Mouse (Mus musculus) embryonic facial prominence, embryonic 14.5 days (tissue): ENCODE results near the gene Thap11. TPM values are rescaled to one million over a fixed set of nuclear protein-coding genes. Genes with fewer than 3 reads are reported as not detected.

Source experiments
- ATAC-seq: fragments of 200-750 bp; cut with Nextera tagmentation; 2 replicates; pipeline ENCODE4 v1.8.0; 2017; ENCODE audit warnings: low read depth, moderate number of reproducible peaks, moderate TSS enrichment
- DNase-seq: peaks from one replicate; pipeline ENCODE4 v3.0.0-alpha.2; 2015; ENCODE audit warnings: low spot score
- H3K27ac ChIP-seq: fragments of 300-500 bp; sonication (generic); replicated peaks from 2 replicates; pipeline ENCODE4 v1.5.1; 2014; ENCODE audit warnings: low read depth, mild to moderate bottlenecking, low read length, moderate library complexity
- H3K27me3 ChIP-seq: fragments of 300-500 bp; sonication (generic); replicated peaks from 2 replicates; pipeline ENCODE4 v1.6.1; 2014; ENCODE audit warnings: low read length; ENCODE audit not compliant: control insufficient read depth, insufficient read depth
- H3K36me3 ChIP-seq: fragments of 300-500 bp; sonication (generic); 2 replicates; pipeline ENCODE4 v1.6.1; 2014; ENCODE audit warnings: low read length, mixed read lengths; ENCODE audit not compliant: control insufficient read depth, insufficient read depth
- H3K4me1 ChIP-seq: fragments of 300-500 bp; sonication (generic); 2 replicates; pipeline ENCODE4 v1.6.1; 2014; ENCODE audit warnings: antibody characterized with exemption, low read length; ENCODE audit not compliant: control insufficient read depth, insufficient read depth
- H3K4me2 ChIP-seq: fragments of 300-500 bp; sonication (generic); 2 replicates; pipeline ENCODE4 v1.6.1; 2014; ENCODE audit warnings: low read depth, mild to moderate bottlenecking, low read length, moderate library complexity, mixed read lengths
- H3K4me3 ChIP-seq: fragments of 300-500 bp; sonication (generic); 2 replicates; pipeline ENCODE4 v1.5.1; 2014; ENCODE audit warnings: low read depth, mild to moderate bottlenecking, low read length
- H3K9ac ChIP-seq: fragments of 300-500 bp; sonication (generic); 2 replicates; pipeline ENCODE4 v1.6.1; 2014; ENCODE audit warnings: low read depth, mild to moderate bottlenecking, low read length, moderate library complexity, mixed read lengths
- H3K9me3 ChIP-seq: fragments of 300-500 bp; sonication (generic); 2 replicates; pipeline ENCODE4 v1.6.1; 2016; ENCODE audit warnings: low read length; ENCODE audit not compliant: control insufficient read depth
- WGBS: fragments of 180-500 bp; shearing (Covaris S2); extraction: QIAGEN DNeasy Blood & Tissue Kit; methylation state at CpG from one replicate; pipeline ENCODE4 v1.1.7; 2014; 5-methylcytosine and 5-hydroxymethylcytosine counted together
- polyA plus RNA-seq: library from polyadenylated mRNA; unstranded; fragments of >200 nt; fragmentation: Nextera tagmentation; extraction: Ambion mirVana; gene quantifications from 2 replicates; pipeline ENCODE4 v1.2.1, GENCODE M21; 2014

The Thap11 gene
- polyA plus RNA-seq, 1 experiment from 2014 or later: 59.6 TPM

DNA sequence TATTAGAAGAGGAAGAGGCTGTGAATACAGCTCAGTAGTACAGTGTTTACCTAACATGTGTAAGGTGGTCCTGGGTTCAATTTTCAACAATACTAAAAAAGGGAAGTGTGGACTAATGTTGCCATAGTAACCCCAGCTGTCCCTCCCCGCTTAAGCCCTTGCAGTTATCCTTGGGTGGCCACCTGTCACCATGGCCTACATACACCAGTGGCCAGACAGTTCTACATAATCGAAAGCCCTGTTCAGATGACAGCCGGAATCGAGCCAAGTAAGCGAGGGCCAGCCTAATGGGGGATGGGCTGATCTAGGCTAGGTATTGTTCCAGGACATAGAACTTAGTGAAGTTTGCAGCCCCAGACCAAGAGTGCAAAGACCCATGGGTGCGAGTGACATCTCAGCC is 17.9 kb upstream of the Thap11 start:
- WGBS: 86% methylated on average over 6 of the region's 6 CpGs

DNA sequence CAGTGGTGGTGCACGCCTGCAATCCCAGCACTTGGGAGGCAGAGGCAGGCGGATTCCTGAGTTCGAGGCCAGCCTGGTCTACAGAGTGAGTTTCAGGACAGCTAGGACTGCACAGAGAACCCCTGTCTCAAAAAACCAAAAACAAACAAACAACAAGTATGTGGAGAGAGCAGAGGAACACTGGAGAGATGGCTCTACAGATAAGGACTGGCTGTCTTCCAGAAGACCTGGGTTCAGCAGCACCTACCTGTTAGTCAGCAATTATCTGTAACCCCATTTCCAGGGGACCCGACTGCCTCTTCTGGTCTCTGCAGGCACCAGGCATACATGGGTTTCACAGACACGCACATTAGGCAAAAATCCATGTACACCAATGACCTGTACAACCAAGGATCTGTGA is 15.7 kb upstream of the Thap11 start:
- WGBS: 91% methylated on average over 5 of the region's 5 CpGs

More for the DNA sequence above, 17.9 kb upstream of the Thap11 start:
- Histone ChIP-seq H3K27ac (no peak overlapping the region), H3K4me3 (no peak overlapping the region), H3K9ac (no peak overlapping the region), H3K36me3 (0 out of 2 replicates have a peak, but pooled peaks cover 6% of the 10 kb centered on the region), H3K9me3 (no peaks in the 10 kb centered on the region), H3K4me1 (no peaks in the 10 kb centered on the region), H3K4me2 (no peak overlapping the region), H3K27me3 (no peaks in the 10 kb centered on the region)
- no peak for ATAC-seq
- DNase-seq: no peak

DNA sequence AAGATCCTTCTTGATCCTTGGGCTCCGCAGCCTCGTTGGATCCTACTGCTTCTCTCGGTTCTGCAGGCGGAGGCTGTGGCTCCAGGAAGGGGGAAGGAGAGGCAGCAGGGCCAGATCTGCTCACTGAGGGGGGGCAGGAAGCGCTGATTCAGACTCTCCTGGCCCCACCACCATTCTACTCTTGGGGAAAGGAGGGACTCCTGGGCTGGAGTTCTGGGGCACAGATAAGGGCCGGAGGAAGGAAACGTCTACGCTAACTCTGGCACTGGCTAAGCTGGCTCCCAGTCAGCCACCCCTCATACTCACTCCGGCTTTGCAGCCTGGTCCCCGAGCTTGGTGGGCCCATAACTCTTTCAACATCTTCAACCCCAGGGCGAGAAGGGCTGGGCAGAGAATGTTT is 8.3 kb upstream of the Thap11 start:
- DNase-seq: no peak
- WGBS: 90% methylated on average over 10 of the region's 11 CpGs
- no peak overlapping the region for H3K4me3 ChIP-seq
- ATAC-seq: no peak
- H3K27ac ChIP-seq: no peak overlapping the region
- H3K4me1 ChIP-seq: peaks cover 7% of the 10 kb centered on the region; the same call in 1 of the 2 replicates
- no peak overlapping the region for H3K9ac ChIP-seq
- H3K27me3 ChIP-seq: no peaks in the 10 kb centered on the region
- no peaks in the 10 kb centered on the region for H3K9me3 ChIP-seq
- H3K36me3 ChIP-seq: peaks cover 66% of the 10 kb centered on the region
- H3K4me2 ChIP-seq: no peak overlapping the region

More for the DNA sequence above, 15.7 kb upstream of the Thap11 start:
- H3K4me2 ChIP-seq: no peak overlapping the region
- no peaks in the 10 kb centered on the region for H3K27me3 ChIP-seq
- H3K4me3 ChIP-seq: no peak overlapping the region
- ATAC-seq: no peak
- DNase-seq: no peak
- H3K9me3 ChIP-seq: no peaks in the 10 kb centered on the region
- H3K27ac ChIP-seq: no peak overlapping the region
- H3K9ac ChIP-seq: no peak overlapping the region
- H3K4me1 ChIP-seq: no peaks in the 10 kb centered on the region
- peaks cover 14% of the 10 kb centered on the region for H3K36me3 ChIP-seq

DNA sequence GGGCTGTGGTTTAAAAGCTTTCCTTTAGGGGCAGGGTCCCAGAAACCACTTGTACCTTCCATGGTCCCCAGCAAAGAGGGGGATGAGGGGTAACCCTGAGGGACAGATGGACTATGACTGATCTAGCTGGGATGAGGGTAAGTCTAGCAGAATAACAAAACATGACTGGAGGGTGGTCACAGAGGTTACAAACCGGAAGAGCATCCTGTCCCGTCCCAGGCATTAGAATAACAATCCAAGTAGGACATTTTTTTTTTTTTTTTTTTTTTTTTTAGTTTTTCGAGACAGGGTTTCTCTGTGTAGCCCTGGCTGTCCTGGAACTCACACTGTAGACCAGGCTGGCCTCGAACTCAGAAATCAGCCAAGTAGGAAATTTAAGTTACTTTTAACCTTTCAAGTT is 4.9 kb upstream of the Thap11 start:
- Histone ChIP-seq H3K27me3 (no peaks in the 10 kb centered on the region), H3K9ac (no peak overlapping the region), H3K4me1 (peaks cover 7% of the 10 kb centered on the region; the same call in 1 of the 2 replicates), H3K36me3 (peaks cover 47% of the 10 kb centered on the region), H3K27ac (no peak overlapping the region), H3K9me3 (no peaks in the 10 kb centered on the region), H3K4me3 (no peak overlapping the region), H3K4me2 (peak overlapping the region; percentile 46; the same call in 1 of the 2 replicates)
- no peak for DNase-seq
- WGBS: 83% methylated on average over 4 of the region's 4 CpGs
- no peak for ATAC-seq

DNA sequence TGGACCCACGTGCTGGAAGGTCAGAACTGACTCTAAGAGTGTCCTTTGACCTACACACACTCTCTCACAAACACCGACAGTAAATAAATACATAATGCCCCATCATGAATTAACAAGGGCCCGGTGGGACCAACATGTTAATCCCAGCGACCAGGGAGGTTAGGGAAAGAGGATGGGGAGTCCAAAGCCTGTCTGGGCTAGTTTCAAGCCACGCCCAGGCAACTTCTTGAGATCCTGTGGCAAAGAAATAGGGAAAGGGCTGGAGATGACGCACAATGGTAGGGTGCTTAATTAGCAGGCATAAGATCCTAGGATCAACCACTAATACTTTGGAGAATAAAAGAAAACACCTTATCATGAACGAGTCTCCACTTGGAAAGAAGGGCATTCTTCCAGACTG is 4.3 kb upstream of the Thap11 start:
- ATAC-seq: no peak
- Histone ChIP-seq H3K4me2 (peak overlapping the region; percentile 46), H3K27me3 (no peaks in the 10 kb centered on the region), H3K9me3 (no peaks in the 10 kb centered on the region), H3K9ac (peak overlapping the region; percentile 27; the same call in 1 of the 2 replicates), H3K4me1 (peaks cover 7% of the 10 kb centered on the region; the same call in 1 of the 2 replicates), H3K36me3 (peaks cover 41% of the 10 kb centered on the region), H3K4me3 (peak overlapping the region; percentile 15; the same call in 1 of the 2 replicates), H3K27ac (no peak overlapping the region)
- DNase-seq: no peak
- WGBS: 75% methylated on average over 7 of the region's 7 CpGs

DNA sequence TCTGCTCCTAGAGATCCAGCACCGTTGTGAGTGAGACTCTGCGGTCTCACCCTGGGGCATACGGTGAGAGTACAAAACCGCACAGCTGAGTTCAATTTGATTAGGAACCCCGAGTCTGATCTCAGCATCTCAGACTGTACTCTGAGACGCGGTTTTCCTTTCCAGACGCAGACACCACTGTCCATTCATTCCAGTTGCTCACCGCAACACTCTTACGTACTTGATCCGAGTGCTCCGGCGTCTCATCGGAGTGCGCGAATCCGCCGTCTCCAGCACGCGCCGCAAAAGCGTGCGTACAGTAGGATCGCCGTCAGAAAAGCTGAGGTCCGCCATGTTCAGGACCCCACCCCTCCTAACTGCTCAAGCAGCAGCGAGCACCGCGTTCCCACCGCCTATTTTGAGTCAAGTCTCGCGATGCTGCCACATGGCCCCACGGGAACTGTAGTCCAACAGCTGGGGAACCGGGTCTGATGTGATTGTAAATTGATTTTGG is 3.2 kb upstream of the Thap11 start:
- Histone ChIP-seq H3K27me3 (no peaks in the 10 kb centered on the region), H3K4me1 (peaks cover 13% of the 10 kb centered on the region), H3K9me3 (no peaks in the 10 kb centered on the region), H3K4me3 (peak overlapping the region; percentile 55), H3K36me3 (peaks cover 30% of the 10 kb centered on the region), H3K27ac (peak overlapping the region; percentile 49), H3K9ac (peak overlapping the region; percentile 76), H3K4me2 (peak overlapping the region; percentile 77)
- peak; percentile 98 for DNase-seq
- WGBS: under 1% methylated on average over 34 of the region's 34 CpGs
- peak; percentile 88 for ATAC-seq

DNA sequence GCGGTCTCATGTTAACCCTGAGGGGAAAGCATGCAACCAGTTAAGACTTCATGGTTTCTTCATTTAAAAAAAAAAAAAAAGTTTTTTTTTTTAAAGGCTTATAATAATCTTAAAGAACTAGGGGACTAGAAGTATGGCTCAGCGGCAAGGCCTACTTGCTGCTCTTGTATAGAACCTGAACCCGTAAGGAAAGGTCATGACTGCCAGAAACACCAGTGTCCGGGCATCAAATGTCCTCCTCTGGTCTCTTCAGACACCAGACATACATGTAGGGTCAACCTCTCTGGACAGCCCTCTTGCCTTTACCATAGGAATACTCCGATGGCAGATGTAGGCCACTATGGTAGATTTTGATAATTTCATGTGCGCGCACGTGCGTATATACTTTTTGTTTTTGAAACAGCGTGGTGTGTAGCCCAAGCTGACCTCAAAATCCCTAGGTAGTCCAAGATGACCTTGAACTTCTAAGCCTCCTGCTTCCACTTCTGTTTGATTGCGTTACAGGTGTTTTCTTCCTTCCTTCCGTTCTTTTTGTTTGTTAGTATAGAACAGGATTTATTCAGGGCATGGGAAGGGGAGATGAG is 2.7 kb upstream of the Thap11 start:
- WGBS: 80% methylated on average over 12 of the region's 12 CpGs

DNA sequence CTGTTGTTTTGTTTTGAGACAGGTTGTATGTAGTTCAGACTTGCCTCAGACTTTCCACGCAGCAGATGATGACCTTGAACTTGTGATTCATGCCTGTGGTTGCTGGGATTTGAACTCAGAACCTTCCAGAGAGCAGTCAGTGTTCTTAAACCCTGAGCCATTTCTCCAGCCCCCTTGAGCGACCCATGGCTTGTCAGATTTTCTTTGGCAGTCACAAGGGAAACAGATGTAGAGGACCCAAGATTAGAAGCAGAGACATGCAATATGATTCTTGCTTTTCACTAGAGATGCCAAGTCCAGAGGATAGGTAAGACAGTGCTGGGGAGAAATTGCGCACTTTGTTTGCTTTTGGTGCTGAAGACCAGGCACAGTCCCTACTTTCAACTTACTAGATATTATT is 1.8 kb upstream of the Thap11 start, which contains the start of gene Cenpt:
Gene Cenpt, minus strand, starts transcription at position 101 of the 400 bp plus-strand sequence.
- no peaks in the 10 kb centered on the region for H3K9me3 ChIP-seq
- ATAC-seq: no peak
- no peaks in the 10 kb centered on the region for H3K27me3 ChIP-seq
- H3K36me3 ChIP-seq: peaks cover 20% of the 10 kb centered on the region
- peaks cover 26% of the 10 kb centered on the region for H3K4me1 ChIP-seq
- no peak within 1 kb of the TSS for H3K9ac ChIP-seq
- H3K4me2 ChIP-seq: peak within 1 kb of the TSS; percentile 77
- no peak within 1 kb of the TSS for H3K27ac ChIP-seq
- DNase-seq: no peak
- 87% methylated on average over 3 of the region's 3 CpGs for WGBS
- H3K4me3 ChIP-seq: peak within 1 kb of the TSS; percentile 55

More for the DNA sequence above, 2.7 kb upstream of the Thap11 start:
- Histone ChIP-seq H3K4me2 (peak overlapping the region; percentile 77), H3K36me3 (peaks cover 25% of the 10 kb centered on the region), H3K27ac (no peak overlapping the region), H3K9me3 (no peaks in the 10 kb centered on the region), H3K4me1 (peaks cover 19% of the 10 kb centered on the region), H3K27me3 (no peaks in the 10 kb centered on the region), H3K9ac (peak overlapping the region; percentile 76; the same call in 1 of the 2 replicates), H3K4me3 (peak overlapping the region; percentile 55)
- no peak for DNase-seq
- no peak for ATAC-seq
